Mouse (Mus musculus) MEL (cell line): Measurements from ENCODE around the gene Tmem203. TPM values are rescaled to one million over a fixed set of nuclear protein-coding genes. Genes with fewer than 3 reads are reported as not detected.
A peak's percentile ranks its signal among the peaks of the same experiment; 100 is the strongest.

ENCODE experiments used
- DNase-seq: peaks from one replicate; pipeline ENCODE4 v3.0.0; 2011; ENCODE audit warnings: low read depth, low spot score
- H3K27ac ChIP-seq: 2 replicates; pipeline ENCODE4 v1.5.1; 2012; ENCODE audit warnings: low read depth, mild to moderate bottlenecking, control low read depth, low read length, moderate library complexity; ENCODE audit not compliant: control insufficient read depth
- H3K27me3 ChIP-seq, 2 experiments: fragments of 150-350 bp in 1 of 2; sonication (generic) in 1 of 2; 2 replicates each; pipeline ENCODE4 v1.6.1; 2012; ENCODE audit warnings: low read length in 2 of 2, mild to moderate bottlenecking in 2 of 2, improper control_type of control experiment in 1 of 2, moderate library complexity in 1 of 2; ENCODE audit not compliant: insufficient read depth in 2 of 2, control insufficient read depth in 1 of 2
- H3K36me3 ChIP-seq, 2 experiments: 2 replicates each; pipeline ENCODE4 v1.6.1; 2012 to 2014; ENCODE audit warnings: low read length in 2 of 2, improper control_type of control experiment in 1 of 2, inconsistent platforms in 1 of 2, mild to moderate bottlenecking in 1 of 2; ENCODE audit not compliant: insufficient read depth in 2 of 2, control insufficient read depth in 1 of 2
- H3K4me1 ChIP-seq, 2 experiments: fragments of 150-350 bp in 1 of 2; sonication (generic) in 1 of 2; 2 replicates each; pipeline ENCODE4 v1.6.1; 2012; ENCODE audit warnings: low read length in 2 of 2, improper control_type of control experiment in 1 of 2, mild to moderate bottlenecking in 1 of 2; ENCODE audit not compliant: insufficient read depth in 2 of 2, control insufficient read depth in 1 of 2
- H3K4me3 ChIP-seq, 2 experiments: fragments of 150-350 bp in 1 of 2; sonication (generic) in 1 of 2; 2 replicates each; pipeline ENCODE4 v1.5.1; 2012; ENCODE audit warnings: low read depth in 2 of 2, low read length in 2 of 2, mild to moderate bottlenecking in 2 of 2, moderate library complexity in 2 of 2, control low read depth in 1 of 2, improper control_type of control experiment in 1 of 2; ENCODE audit not compliant: control insufficient read depth in 1 of 2, insufficient read depth in 1 of 2
- H3K79me2 ChIP-seq: 2 replicates; pipeline ENCODE4 v1.6.1; 2012; ENCODE audit warnings: mild to moderate bottlenecking, low read length, moderate library complexity; ENCODE audit not compliant: control insufficient read depth, poor library complexity, insufficient read depth
- H3K9ac ChIP-seq: 2 replicates; pipeline ENCODE4 v1.6.1; 2012; ENCODE audit warnings: low read depth, mild to moderate bottlenecking, control low read depth, low read length, moderate library complexity; ENCODE audit not compliant: control insufficient read depth, poor library complexity, severe bottlenecking
- H3K9me3 ChIP-seq: fragments of 150-350 bp; sonication (generic); replicated peaks from 2 replicates; pipeline ENCODE4 v1.6.1; 2012; ENCODE audit warnings: mild to moderate bottlenecking, low read length, improper control_type of control experiment, moderate library complexity; ENCODE audit not compliant: insufficient read depth
- BHLHE40 ChIP-seq: IDR thresholded peaks from 2 replicates; pipeline ENCODE4 v1.6.1; 2012; ENCODE audit warnings: low read depth, mild to moderate bottlenecking, inconsistent platforms, low read length, improper control_type of control experiment, borderline replicate concordance
- CHD2 ChIP-seq: IDR thresholded peaks from 2 replicates; pipeline ENCODE4 v1.6.1; 2011; ENCODE audit warnings: low read length, improper control_type of control experiment
- CTCF ChIP-seq, 3 experiments: IDR thresholded peaks in 2 of 3; conservative IDR thresholded peaks in 1 of 3; 2 replicates each; pipeline ENCODE4 v1.5.1; 2011 to 2012; ENCODE audit warnings: low read length in 3 of 3, low read depth in 2 of 3, mild to moderate bottlenecking in 2 of 3, improper control_type of control experiment in 1 of 3, inconsistent platforms in 1 of 3, mixed read lengths in 1 of 3, moderate library complexity in 1 of 3; ENCODE audit not compliant: control insufficient read depth in 1 of 3, insufficient read depth in 1 of 3, poor library complexity in 1 of 3, severe bottlenecking in 1 of 3
- E2F4 ChIP-seq: IDR thresholded peaks from 2 replicates; pipeline ENCODE4 v1.6.1; 2011; ENCODE audit warnings: low read depth, low read length, improper control_type of control experiment, borderline replicate concordance
- ELF1 ChIP-seq: IDR thresholded peaks from 2 replicates; pipeline ENCODE4 v1.6.1; 2014; ENCODE audit warnings: low read depth, mild to moderate bottlenecking, inconsistent platforms, low read length, improper control_type of control experiment, moderate library complexity
- EP300 ChIP-seq, 2 experiments: IDR thresholded peaks; 2 replicates each; pipeline ENCODE4 v1.6.1; 2011; ENCODE audit warnings: improper control_type of control experiment in 2 of 2, low read length in 2 of 2, low read depth in 1 of 2, mild to moderate bottlenecking in 1 of 2
- ETS1 ChIP-seq: IDR thresholded peaks from 2 replicates; pipeline ENCODE4 v1.6.1; 2012; ENCODE audit warnings: low read depth, mild to moderate bottlenecking, inconsistent platforms, low read length, improper control_type of control experiment, moderate library complexity
- GABPA ChIP-seq: IDR thresholded peaks from 2 replicates; pipeline ENCODE4 v1.6.1; 2012; ENCODE audit warnings: low read depth, mild to moderate bottlenecking, inconsistent platforms, low read length, improper control_type of control experiment, moderate library complexity
- HCFC1 ChIP-seq: IDR thresholded peaks from 2 replicates; pipeline ENCODE4 v1.6.1; 2012; ENCODE audit warnings: low read depth, mild to moderate bottlenecking, inconsistent platforms, low read length, improper control_type of control experiment, moderate library complexity
- KAT2A ChIP-seq: conservative IDR thresholded peaks from 2 replicates; pipeline ENCODE4 v1.6.1; 2012; ENCODE audit warnings: low read depth, low read length, improper control_type of control experiment, inconsistent platforms
- MAX ChIP-seq: IDR thresholded peaks from 2 replicates; pipeline ENCODE4 v1.6.1; 2011; ENCODE audit warnings: low read length, improper control_type of control experiment
- MAZ ChIP-seq: IDR thresholded peaks from 2 replicates; pipeline ENCODE4 v1.6.1; 2012; ENCODE audit warnings: low read depth, mild to moderate bottlenecking, inconsistent platforms, low read length, improper control_type of control experiment
- MEF2A ChIP-seq: IDR thresholded peaks from 2 replicates; pipeline ENCODE4 v1.6.1; 2014; ENCODE audit warnings: low read depth, mild to moderate bottlenecking, inconsistent platforms, low read length, improper control_type of control experiment; ENCODE audit not compliant: poor library complexity, insufficient replicate concordance, severe bottlenecking; ENCODE audit errors: extremely low read depth
- MXI1 ChIP-seq: IDR thresholded peaks from 2 replicates; pipeline ENCODE4 v1.6.1; 2011; ENCODE audit warnings: mild to moderate bottlenecking, low read depth, low read length, improper control_type of control experiment
- MYC ChIP-seq: IDR thresholded peaks from 2 replicates; pipeline ENCODE4 v1.6.1; 2011; ENCODE audit warnings: low read depth, mild to moderate bottlenecking, low read length, improper control_type of control experiment, moderate library complexity
- NELFE ChIP-seq: IDR thresholded peaks from 2 replicates; pipeline ENCODE4 v1.6.1; 2011; ENCODE audit warnings: low read depth, low read length, improper control_type of control experiment
- NRF1 ChIP-seq: IDR thresholded peaks from 2 replicates; pipeline ENCODE4 v1.6.1; 2014; ENCODE audit warnings: low read depth, mild to moderate bottlenecking, inconsistent platforms, low read length, improper control_type of control experiment, moderate library complexity; ENCODE audit not compliant: poor library complexity, insufficient read depth, severe bottlenecking
- POLR2A ChIP-seq, 2 experiments: IDR thresholded peaks; 2 replicates each; pipeline ENCODE4 v1.6.1; 2011 to 2012; ENCODE audit warnings: low read length in 2 of 2, mild to moderate bottlenecking in 2 of 2, control low read depth in 1 of 2, improper control_type of control experiment in 1 of 2, low read depth in 1 of 2, moderate library complexity in 1 of 2; ENCODE audit not compliant: control insufficient read depth in 1 of 2, insufficient read depth in 1 of 2, poor library complexity in 1 of 2
- POLR2AphosphoS2 ChIP-seq: IDR thresholded peaks from 2 replicates; pipeline ENCODE4 v1.6.1; 2011; ENCODE audit warnings: low read length, improper control_type of control experiment
- SIN3A ChIP-seq: IDR thresholded peaks from 2 replicates; pipeline ENCODE4 v1.6.1; 2012; ENCODE audit warnings: low read length, improper control_type of control experiment, inconsistent platforms
- SMC3 ChIP-seq: IDR thresholded peaks from 2 replicates; pipeline ENCODE4 v1.6.1; 2011; ENCODE audit warnings: low read depth, low read length, improper control_type of control experiment
- TBP ChIP-seq: IDR thresholded peaks from 2 replicates; pipeline ENCODE4 v1.8.0; 2011; ENCODE audit warnings: low read depth, low read length, improper control_type of control experiment
- TCF12 ChIP-seq: IDR thresholded peaks from 2 replicates; pipeline ENCODE4 v1.6.1; 2014; ENCODE audit warnings: low read depth, mild to moderate bottlenecking, inconsistent platforms, low read length, improper control_type of control experiment, moderate library complexity
- USF1 ChIP-seq: IDR thresholded peaks from 2 replicates; pipeline ENCODE4 v1.6.1; 2014; ENCODE audit warnings: low read depth, mild to moderate bottlenecking, inconsistent platforms, low read length, improper control_type of control experiment, moderate library complexity
- USF2 ChIP-seq, 2 experiments: IDR thresholded peaks; 2 replicates each; pipeline ENCODE4 v1.6.1; 2011 to 2012; ENCODE audit warnings: improper control_type of control experiment in 2 of 2, low read length in 2 of 2, borderline replicate concordance in 1 of 2, inconsistent platforms in 1 of 2, low read depth in 1 of 2, mild to moderate bottlenecking in 1 of 2; ENCODE audit not compliant: insufficient read depth in 1 of 2
- ZKSCAN1 ChIP-seq: IDR thresholded peaks from 2 replicates; pipeline ENCODE4 v1.6.1; 2012; ENCODE audit warnings: low read depth, mild to moderate bottlenecking, inconsistent platforms, low read length, improper control_type of control experiment, moderate library complexity
- ZMIZ1 ChIP-seq: IDR thresholded peaks from 2 replicates; pipeline ENCODE4 v1.6.1; 2012; ENCODE audit warnings: low read depth, mild to moderate bottlenecking, inconsistent platforms, low read length, improper control_type of control experiment, moderate library complexity
- polyA plus RNA-seq, 2 experiments: library from polyadenylated mRNA; stranded (reverse) in 1 of 2; unstranded in 1 of 2; fragments of >175 nt in 1 of 2; fragments of >200 nt in 1 of 2; gene quantifications; 2 replicates each; pipeline versions ENCODE4 v1.2.1 to v1.2.4; 2012; ENCODE audit warnings: low replicate concordance in 2 of 2, low read depth in 1 of 2; ENCODE audit not compliant: insufficient read length in 2 of 2, insufficient read depth in 1 of 2, missing spikeins in 1 of 2
- total RNA-seq: library from RNA; depleted of rRNA; stranded (reverse); fragments of 300-350 nt; gene quantifications from 2 replicates; pipeline ENCODE4 v1.2.3, GENCODE M21; 2012

Gene Tmem203
- total and polyA plus RNA-seq, 3 experiments, result 8.4 to 17.0 TPM; not detected in 1

GRCm38 (mm10) chr2:25211121-25211670 lies 44.0 kb upstream of the Tmem203 start, which contains the start of gene Nelfb:
Gene Nelfb (minus strand): TSS chr2:25211489.
- H3K4me3 ChIP-seq, result peak within 1 kb of the TSS; percentile 69 to 97
- peak within 1 kb of the TSS; percentile 76 for H3K27ac ChIP-seq
- peak; percentile 98 for DNase-seq
- TF ChIP-seq KAT2A (peak; percentile 68; the same call in 1 of the 2 replicates), TCF12 (peak; percentile 72), POLR2AphosphoS2 (peak; percentile 56; the same call in 1 of the 2 replicates), ZKSCAN1 (no peak), MXI1 (peak; percentile 90; the same call in 1 of the 2 replicates), USF2 (IDR thresholded peaks at IDR 0.05; ENCODE audit: borderline replicate concordance in 1 of 2, insufficient read depth in 1 of 2, low read depth in 1 of 2, low read length in 2 of 2) (no peak), CTCF (IDR thresholded peaks at IDR 0.05 in 2 of 3, conservative IDR thresholded peaks at IDR 0.05 in 1 of 3; ENCODE audit: control insufficient read depth in 1 of 3, insufficient read depth in 1 of 3, low read depth in 2 of 3, low read length in 3 of 3, poor library complexity in 1 of 3, severe bottlenecking in 1 of 3) (0 out of 6 replicates have a peak, but pooled peaks of 1 of the 3 experiments have one; percentile 1), ETS1 (no peak), E2F4 (peak; percentile 65; the same call in 1 of the 2 replicates), SIN3A (peak; percentile 86), NELFE (peak; percentile 84), TBP (peak; percentile 72), CHD2 (no peak), USF1 (no peak), MAX (peak; percentile 76; the same call in 1 of the 2 replicates), SMC3 (peak; percentile 13; the same call in 1 of the 2 replicates), GABPA (peak; percentile 58; the same call in 1 of the 2 replicates), MYC (peak; percentile 58), HCFC1 (peak; percentile 94), ZMIZ1 (peak; percentile 85), POLR2A (IDR thresholded peaks at IDR 0.05; ENCODE audit: control insufficient read depth in 1 of 2, insufficient read depth in 1 of 2, low read depth in 1 of 2, low read length in 2 of 2, poor library complexity in 1 of 2) (peak; percentile 83 to 96), NRF1 (peak; percentile 38; the same call in 1 of the 2 replicates), BHLHE40 (peak; percentile 67), ELF1 (peak; percentile 91), MEF2A (no peak), EP300 (IDR thresholded peaks at IDR 0.05; ENCODE audit: low read depth in 1 of 2, low read length in 2 of 2) (no peak), MAZ (peak; percentile 82)
- H3K79me2 ChIP-seq, result peaks cover 21% of the 10 kb centered on the region
- H3K9ac ChIP-seq, result peak within 1 kb of the TSS; percentile 93
- H3K9me3 ChIP-seq, result no peaks in the 10 kb centered on the region
- H3K27me3 ChIP-seq, result no peaks in the 10 kb centered on the region
- peaks cover 6 to 17% of the 10 kb centered on the region in 2 experiments for H3K4me1 ChIP-seq
- H3K36me3 ChIP-seq, result peaks cover 2 to 11% of the 10 kb centered on the region in 2 experiments; a peak in 3 of 4 replicates
